Mouse (Mus musculus) hindbrain, embryonic 12.5 days (tissue): ENCODE data around the gene Fntb. TPM values are rescaled to one million over a fixed set of nuclear protein-coding genes. Genes with fewer than 3 reads are reported as not detected.

Experiments
- ATAC-seq: fragments of 200-750 bp; cut with Nextera tagmentation; 2 replicates; pipeline ENCODE4 v1.8.0; 2017; ENCODE audit warnings: moderate TSS enrichment; ENCODE audit not compliant: low FRiP score
- H3K27ac ChIP-seq: fragments of 300-500 bp; sonication (generic); 2 replicates; pipeline ENCODE4 v1.5.1; 2016; ENCODE audit warnings: mild to moderate bottlenecking
- H3K27me3 ChIP-seq: fragments of 300-500 bp; sonication (generic); 2 replicates; pipeline ENCODE4 v1.6.1; 2016; ENCODE audit warnings: mild to moderate bottlenecking
- H3K36me3 ChIP-seq: fragments of 300-500 bp; sonication (generic); 2 replicates; pipeline ENCODE4 v1.6.1; 2016; ENCODE audit warnings: mild to moderate bottlenecking
- H3K4me1 ChIP-seq: fragments of 300-500 bp; sonication (generic); 2 replicates; pipeline ENCODE4 v1.6.1; 2016
- H3K4me2 ChIP-seq: fragments of 300-500 bp; sonication (generic); replicated peaks from 2 replicates; pipeline ENCODE4 v1.6.1; 2016; ENCODE audit warnings: mild to moderate bottlenecking
- H3K4me3 ChIP-seq: fragments of 300-500 bp; sonication (generic); 2 replicates; pipeline ENCODE4 v1.5.1; 2016; ENCODE audit warnings: mild to moderate bottlenecking
- H3K9ac ChIP-seq: fragments of 300-500 bp; sonication (generic); 2 replicates; pipeline ENCODE4 v1.6.1; 2016; ENCODE audit warnings: mild to moderate bottlenecking, moderate library complexity
- H3K9me3 ChIP-seq: fragments of 300-500 bp; sonication (generic); replicated peaks from 2 replicates; pipeline ENCODE4 v1.6.1; 2016; ENCODE audit warnings: mild to moderate bottlenecking
- WGBS: fragments of 180-500 bp; shearing (Covaris S2); methylation state at CpG from one replicate; pipeline ENCODE4 v1.1.7; 2016; 5-methylcytosine and 5-hydroxymethylcytosine counted together
- polyA plus RNA-seq: library from polyadenylated mRNA; unstranded; fragments of >200 nt; fragmentation: Nextera tagmentation; extraction: Ambion mirVana; gene quantifications from 2 replicates; pipeline ENCODE4 v1.2.1, GENCODE M21; 2016

Gene Fntb
- polyA plus RNA-seq, 1 experiment from 2014 or later, result 37.0 TPM

DNA sequence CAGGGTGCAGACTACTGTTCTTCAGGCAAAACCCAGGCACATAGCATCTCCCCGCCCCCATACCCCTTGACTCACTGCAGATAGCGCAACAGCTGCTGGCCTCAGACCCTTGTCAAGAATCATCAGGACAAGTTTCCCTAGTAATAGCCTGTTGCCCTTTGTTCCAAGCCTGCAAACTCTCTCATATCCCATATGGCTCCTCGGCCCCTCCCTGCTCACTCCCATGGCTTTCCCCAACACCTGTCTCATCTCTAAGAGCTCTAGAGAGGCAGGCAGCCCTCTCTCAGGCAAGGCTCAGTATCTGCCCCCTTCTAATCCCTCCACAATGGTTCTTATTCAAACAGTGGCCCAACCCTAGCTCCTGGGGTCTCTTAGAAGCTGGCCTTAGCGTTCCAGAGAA is 55.2 kb downstream of the Fntb start:
- no peak for ATAC-seq
- H3K36me3 ChIP-seq, result no peaks in the 10 kb centered on the region
- H3K4me3 ChIP-seq, result no peak overlapping the region
- H3K9ac ChIP-seq, result 0 out of 2 replicates have a peak overlapping the region, but pooled peaks have one; percentile 89
- WGBS, result 57% methylated on average over 4 of the region's 4 CpGs
- H3K4me2 ChIP-seq, result peak overlapping the region; percentile 87
- no peaks in the 10 kb centered on the region for H3K9me3 ChIP-seq
- peaks cover 37% of the 10 kb centered on the region for H3K27me3 ChIP-seq
- no peak overlapping the region for H3K27ac ChIP-seq
- peaks cover 27% of the 10 kb centered on the region for H3K4me1 ChIP-seq

DNA sequence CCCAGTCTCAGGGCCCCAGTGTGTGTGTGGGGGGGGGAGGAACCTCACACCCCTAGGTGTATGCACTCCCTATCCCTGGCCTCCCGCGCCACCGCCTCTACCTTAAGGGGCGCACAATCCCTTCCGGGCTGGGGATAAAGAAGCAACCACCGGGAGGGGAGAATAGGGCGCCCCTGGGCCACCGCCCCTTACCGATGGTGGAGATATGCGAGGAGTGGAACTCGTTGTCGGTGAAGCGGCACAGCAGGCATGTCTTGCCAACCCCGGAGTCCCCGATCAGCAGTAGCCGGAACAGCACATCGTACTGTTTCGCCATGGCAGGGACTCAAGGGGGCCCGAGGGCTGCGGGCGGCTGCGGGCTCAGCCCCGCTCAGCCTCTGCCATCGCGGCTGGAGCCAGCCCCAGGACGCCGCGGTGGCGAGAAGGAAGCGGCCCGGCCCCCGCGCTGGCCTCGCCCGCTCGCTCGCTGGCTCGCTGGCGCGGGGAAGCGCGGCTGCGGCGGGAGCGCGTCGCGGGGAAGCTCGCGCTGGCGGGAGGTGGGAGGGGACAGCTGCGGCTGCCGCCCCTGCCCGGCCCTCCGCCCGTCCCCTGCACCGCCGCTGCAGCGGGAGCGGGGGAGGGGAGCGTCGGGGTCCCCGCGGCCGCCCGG is 56.7 kb downstream of the Fntb start:
- Histone ChIP-seq H3K4me3 (peak overlapping the region; percentile 73), H3K27ac (peak overlapping the region; percentile 84), H3K27me3 (peaks cover 37% of the 10 kb centered on the region), H3K9ac (peak overlapping the region; percentile 89), H3K4me1 (peaks cover 25% of the 10 kb centered on the region), H3K36me3 (no peaks in the 10 kb centered on the region), H3K9me3 (no peaks in the 10 kb centered on the region), H3K4me2 (peak overlapping the region; percentile 87)
- ATAC-seq, result peak; percentile 79
- under 1% methylated on average over 61 of the region's 66 CpGs for WGBS

DNA sequence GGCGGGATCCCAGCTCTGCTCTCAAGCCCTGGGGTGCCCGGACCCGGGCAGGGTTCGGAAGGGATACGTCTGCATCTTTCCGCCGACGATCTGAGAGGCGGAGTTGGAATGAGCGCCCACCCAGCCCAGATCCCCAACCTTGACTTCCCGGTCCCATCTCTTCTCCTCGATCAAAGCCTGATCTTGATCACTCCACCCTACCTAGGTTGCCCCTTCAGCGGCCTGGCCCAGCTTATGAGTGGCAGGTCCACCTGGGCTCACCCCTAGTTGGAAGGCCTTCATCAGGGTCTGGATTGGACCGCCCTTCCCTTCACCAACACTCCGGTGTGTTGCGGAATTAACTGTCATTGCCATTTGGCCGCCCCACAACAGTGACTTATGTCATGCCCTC is 57.3 kb downstream of the Fntb start, which contains the start of gene Rab15:
Gene Rab15 (minus strand): TSS at position 258 of the 391 bp plus-strand sequence.
- peak; percentile 55 for ATAC-seq
- Histone ChIP-seq H3K4me1 (peaks cover 25% of the 10 kb centered on the region), H3K4me2 (peak within 1 kb of the TSS; percentile 87), H3K9me3 (no peaks in the 10 kb centered on the region), H3K9ac (peak within 1 kb of the TSS; percentile 89), H3K27me3 (peaks cover 37% of the 10 kb centered on the region), H3K4me3 (peak within 1 kb of the TSS; percentile 73), H3K36me3 (no peaks in the 10 kb centered on the region), H3K27ac (peak within 1 kb of the TSS; percentile 84)
- 2% methylated on average over 17 of the region's 17 CpGs for WGBS

DNA sequence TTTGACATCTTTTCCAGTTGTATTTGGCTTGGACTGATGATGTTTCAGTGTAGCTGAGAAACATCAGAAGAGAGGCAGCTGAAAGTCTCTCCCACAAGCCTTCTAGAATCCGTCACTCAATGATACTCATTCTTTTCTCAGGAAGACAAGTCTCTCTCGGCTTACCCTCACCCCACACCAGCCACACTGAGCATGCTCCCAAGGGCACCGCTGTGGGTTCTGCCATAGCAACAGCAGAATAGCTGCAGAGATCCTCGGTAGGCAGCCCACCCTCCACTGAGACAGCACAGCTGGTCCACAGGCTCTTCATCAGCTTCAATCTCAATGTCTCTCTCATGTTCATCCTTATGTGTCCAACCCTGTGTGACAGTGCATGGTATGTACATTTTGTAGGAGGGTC is 59.9 kb downstream of the Fntb start:
- no peaks in the 10 kb centered on the region for H3K36me3 ChIP-seq
- H3K9ac ChIP-seq, result no peak overlapping the region
- no peak overlapping the region for H3K4me3 ChIP-seq
- H3K9me3 ChIP-seq, result no peaks in the 10 kb centered on the region
- H3K27me3 ChIP-seq, result peaks cover 37% of the 10 kb centered on the region
- ATAC-seq, result no peak
- H3K4me1 ChIP-seq, result peaks cover 20% of the 10 kb centered on the region
- H3K27ac ChIP-seq, result no peak overlapping the region
- H3K4me2 ChIP-seq, result no peak overlapping the region
- 63% methylated on average over 4 of the region's 4 CpGs for WGBS

DNA sequence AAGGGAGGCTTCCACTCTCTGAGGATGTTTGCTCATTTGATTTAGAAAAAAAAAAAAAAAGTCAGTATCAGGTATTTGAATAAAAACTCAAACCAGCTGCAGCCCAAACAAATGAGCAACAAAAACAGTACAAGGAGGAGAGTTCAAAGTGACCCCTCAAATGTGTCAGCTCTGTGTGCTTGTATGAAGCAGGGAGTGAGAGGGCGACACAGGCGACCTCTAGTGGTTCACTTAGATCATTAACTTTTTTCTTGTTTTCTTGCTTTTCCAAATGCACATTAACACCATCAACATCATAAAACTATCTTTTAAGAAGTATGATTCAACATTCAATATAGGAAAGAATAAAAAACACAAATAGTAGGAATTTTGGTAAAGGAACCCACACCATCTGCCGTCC is 67.3 kb downstream of the Fntb start:
- no peak overlapping the region for H3K4me2 ChIP-seq
- no peak for ATAC-seq
- H3K4me1 ChIP-seq, result 0 out of 2 replicates have a peak, but pooled peaks cover 2% of the 10 kb centered on the region
- no peak overlapping the region for H3K9ac ChIP-seq
- H3K36me3 ChIP-seq, result no peaks in the 10 kb centered on the region
- H3K27me3 ChIP-seq, result no peaks in the 10 kb centered on the region
- H3K4me3 ChIP-seq, result no peak overlapping the region
- no peaks in the 10 kb centered on the region for H3K9me3 ChIP-seq
- 3% methylated on average over 3 of the region's 3 CpGs for WGBS
- H3K27ac ChIP-seq, result no peak overlapping the region

DNA sequence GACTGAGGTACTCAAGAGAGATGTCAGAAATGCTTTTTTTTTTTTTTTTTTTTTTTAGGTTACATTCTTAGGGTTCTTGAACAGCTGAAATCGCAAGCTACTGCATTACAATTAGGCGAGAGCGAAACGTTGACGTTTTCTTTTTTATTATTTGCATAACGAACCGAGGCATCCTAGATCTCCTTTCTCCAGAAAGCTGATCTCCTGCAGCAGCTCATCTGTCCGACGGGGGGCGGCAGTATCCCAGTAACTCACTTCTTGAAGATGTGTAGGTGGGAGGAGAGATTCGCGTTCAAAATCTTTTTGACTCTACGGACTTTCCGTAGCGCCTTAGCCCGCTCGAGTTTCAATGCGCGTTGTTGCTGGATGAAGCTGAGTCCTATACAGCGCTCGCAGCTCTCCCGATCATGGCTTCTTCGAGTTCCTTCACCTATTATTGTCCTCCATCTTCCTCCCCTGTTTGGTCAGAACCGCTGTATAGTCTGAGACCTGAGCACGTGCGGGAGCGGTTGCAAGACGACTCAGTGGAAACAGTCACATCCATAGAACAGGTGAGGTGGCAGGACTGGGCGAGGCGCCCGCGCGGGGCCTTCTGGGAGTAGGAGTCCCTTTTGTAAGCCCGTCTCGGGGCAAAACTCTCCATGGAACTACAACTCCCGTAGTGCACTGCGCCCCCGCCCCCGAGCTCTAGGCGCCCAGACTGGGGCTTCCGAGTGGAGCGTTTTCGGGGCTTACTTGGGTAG is 71.9 kb downstream of the Fntb start:
- Histone ChIP-seq H3K9ac (peak overlapping the region; percentile 70), H3K4me2 (peak overlapping the region; percentile 54), H3K36me3 (no peaks in the 10 kb centered on the region), H3K27ac (peak overlapping the region; percentile 60; the same call in 1 of the 2 replicates), H3K9me3 (no peaks in the 10 kb centered on the region), H3K4me3 (peak overlapping the region; percentile 66), H3K4me1 (peaks cover 8% of the 10 kb centered on the region), H3K27me3 (no peaks in the 10 kb centered on the region)
- under 1% methylated on average over 43 of the region's 43 CpGs for whole genome bisulfite sequencing
- ATAC-seq, result peak; percentile 99

DNA sequence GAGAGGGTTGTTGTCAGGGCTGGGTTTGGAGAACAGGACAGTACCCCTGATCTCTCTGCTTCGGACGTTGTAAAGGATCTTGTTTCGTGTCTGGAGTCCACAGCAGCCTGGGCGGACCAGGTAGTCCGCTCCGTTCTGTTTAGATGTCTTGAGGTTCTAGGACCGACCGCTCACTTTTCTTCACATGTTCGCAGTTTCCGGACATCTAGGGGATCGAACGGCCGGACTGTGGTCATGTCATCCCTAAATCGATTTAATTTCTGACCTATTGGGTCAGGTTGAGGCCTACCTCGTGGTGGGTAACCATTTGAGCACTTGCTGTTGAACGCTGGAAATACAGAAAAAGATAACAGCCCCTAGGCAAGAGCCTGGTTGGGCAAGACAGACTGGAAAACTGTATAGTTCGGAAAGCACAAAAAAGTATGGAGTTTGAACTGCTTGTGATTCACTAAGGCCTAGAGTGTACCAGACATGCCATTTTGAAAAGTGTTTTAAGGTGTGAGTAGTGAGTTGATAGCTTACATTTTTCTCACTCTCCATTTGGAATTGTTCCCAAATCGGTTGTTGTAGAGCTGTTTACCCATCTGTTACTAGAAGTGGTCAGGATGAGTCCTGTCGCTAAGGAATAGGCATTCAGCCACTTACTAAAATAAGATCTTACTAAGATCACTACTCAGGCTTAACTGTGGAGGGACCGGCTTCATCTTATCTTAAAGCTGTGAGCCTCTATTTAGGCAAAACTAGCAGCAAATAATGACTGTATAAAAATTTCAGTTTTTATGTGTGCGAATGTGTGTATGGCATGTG is 72.7 kb downstream of the Fntb start:
- Histone ChIP-seq H3K4me1 (peaks cover 8% of the 10 kb centered on the region), H3K36me3 (no peaks in the 10 kb centered on the region), H3K9me3 (no peaks in the 10 kb centered on the region), H3K4me3 (peak overlapping the region; percentile 66), H3K9ac (peak overlapping the region; percentile 70), H3K27me3 (no peaks in the 10 kb centered on the region), H3K4me2 (peak overlapping the region; percentile 54), H3K27ac (no peak overlapping the region)
- WGBS, result 14% methylated on average over 21 of the region's 21 CpGs
- ATAC-seq, result no peak; the same call in 1 of the 2 replicates

DNA sequence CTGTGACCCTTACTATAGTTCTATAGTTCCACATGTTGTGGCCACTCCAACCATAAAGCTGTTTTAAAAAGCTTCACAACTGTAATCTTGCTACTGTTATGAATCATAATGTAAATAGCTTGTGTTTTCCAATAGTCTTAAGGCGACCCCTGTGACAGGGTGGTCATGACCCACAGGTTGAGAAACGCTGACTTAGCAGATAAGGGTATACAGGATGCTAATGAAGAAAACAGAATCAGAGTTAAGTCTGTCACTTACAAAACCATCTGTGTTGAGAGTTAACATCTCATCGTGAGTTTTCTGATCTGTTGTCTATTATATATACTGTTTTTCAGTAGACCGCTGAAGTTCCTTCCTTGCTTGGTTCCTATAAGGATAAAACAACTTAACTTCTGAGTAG is 73.9 kb downstream of the Fntb start:
- 95% methylated on average over 4 of the region's 4 CpGs for WGBS
- no peak overlapping the region for H3K9ac ChIP-seq
- ATAC-seq, result no peak

DNA sequence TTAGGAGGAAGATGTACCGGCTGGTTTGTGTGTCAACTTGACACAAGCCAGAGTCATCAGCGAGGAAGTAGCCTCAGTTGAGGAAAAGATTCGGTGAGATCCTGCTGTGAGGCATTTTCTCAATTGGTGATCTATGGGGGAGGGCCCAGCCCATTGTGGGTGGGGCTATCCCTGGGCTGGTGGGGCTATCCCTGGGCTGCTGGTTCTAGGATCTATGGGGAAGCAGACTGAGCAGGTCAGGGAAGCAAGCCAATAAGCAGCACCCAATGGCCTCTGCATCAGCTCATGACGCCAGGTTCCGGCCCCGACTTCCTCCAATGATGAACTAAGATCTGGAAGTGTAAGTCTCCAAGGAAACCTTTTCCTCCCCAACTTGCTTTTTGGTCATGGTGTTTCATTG is 74.7 kb downstream of the Fntb start:
- no peak for ATAC-seq
- 80% methylated on average over 6 of the region's 6 CpGs for WGBS

More for the DNA sequence above, 73.9 kb downstream of the Fntb start:
- no peaks in the 10 kb centered on the region for H3K27me3 ChIP-seq
- H3K27ac ChIP-seq, result no peak overlapping the region
- H3K36me3 ChIP-seq, result no peaks in the 10 kb centered on the region
- H3K4me3 ChIP-seq, result no peak overlapping the region
- no peaks in the 10 kb centered on the region for H3K9me3 ChIP-seq
- peaks cover 8% of the 10 kb centered on the region for H3K4me1 ChIP-seq
- H3K4me2 ChIP-seq, result no peak overlapping the region

DNA sequence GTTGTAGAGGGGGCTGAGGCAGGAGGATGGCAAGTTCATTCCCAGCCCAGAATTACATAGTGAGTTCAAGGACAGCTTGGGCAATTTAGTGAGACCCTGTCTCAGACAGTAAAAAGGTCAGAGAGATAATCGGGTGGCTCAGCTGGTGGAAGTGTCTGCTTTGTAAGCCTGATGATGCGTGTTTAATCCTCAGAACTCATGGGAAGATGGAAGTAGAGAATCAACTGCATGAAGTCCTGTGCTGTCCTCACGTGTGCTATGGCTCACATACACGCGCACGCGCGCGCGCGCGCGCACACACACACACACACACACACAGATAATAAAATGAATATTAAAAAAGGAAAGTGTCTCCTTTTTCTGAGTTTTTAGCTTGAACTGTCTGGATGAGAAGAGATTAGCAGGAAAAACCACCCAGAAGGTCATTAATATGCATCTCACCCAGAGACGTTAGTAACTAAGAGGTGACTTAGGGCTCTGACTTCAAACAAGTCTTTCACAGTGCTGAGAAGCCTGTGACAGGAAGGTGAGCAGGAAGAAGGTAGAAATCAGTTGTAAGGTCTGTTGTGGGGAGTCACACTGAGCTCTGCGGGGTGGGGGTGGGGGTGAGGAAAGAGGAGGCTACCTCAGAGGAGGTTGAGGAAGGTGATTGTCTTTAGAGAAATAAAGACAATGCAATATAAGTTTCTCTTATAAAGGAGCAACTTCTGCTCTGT is 79.1 kb downstream of the Fntb start:
- Histone ChIP-seq H3K9me3 (no peaks in the 10 kb centered on the region), H3K36me3 (no peaks in the 10 kb centered on the region), H3K4me1 (no peaks in the 10 kb centered on the region), H3K9ac (no peak overlapping the region), H3K4me3 (no peak overlapping the region), H3K27ac (no peak overlapping the region), H3K4me2 (no peak overlapping the region), H3K27me3 (no peaks in the 10 kb centered on the region)
- ATAC-seq, result no peak
- WGBS, result 91% methylated on average over 15 of the region's 15 CpGs

More for the DNA sequence above, 74.7 kb downstream of the Fntb start:
- H3K27ac ChIP-seq, result no peak overlapping the region
- H3K9ac ChIP-seq, result no peak overlapping the region
- H3K4me2 ChIP-seq, result no peak overlapping the region
- H3K36me3 ChIP-seq, result no peaks in the 10 kb centered on the region
- H3K9me3 ChIP-seq, result no peaks in the 10 kb centered on the region
- no peak overlapping the region for H3K4me3 ChIP-seq
- H3K4me1 ChIP-seq, result peaks cover 8% of the 10 kb centered on the region
- H3K27me3 ChIP-seq, result no peaks in the 10 kb centered on the region

DNA sequence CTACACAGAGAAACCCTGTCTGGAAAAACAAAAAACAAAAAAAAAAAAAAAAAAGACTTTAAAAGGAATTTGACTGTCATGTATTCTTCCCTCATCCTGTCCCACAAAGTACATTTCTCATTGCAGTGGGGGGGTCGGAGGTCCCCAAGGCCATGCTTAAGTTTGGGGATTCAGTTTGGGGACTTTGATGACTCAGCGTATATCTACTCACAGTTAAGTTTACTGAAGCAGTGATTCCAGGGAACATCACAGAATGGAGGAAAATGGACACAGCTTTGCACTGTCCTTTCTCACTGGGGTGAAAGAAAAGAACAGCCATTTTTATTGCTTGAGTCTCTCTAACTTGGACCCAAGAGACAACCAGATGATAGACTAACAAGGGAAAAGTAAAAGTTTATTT is 87.0 kb downstream of the Fntb start:
- no peak for ATAC-seq
- H3K9ac ChIP-seq, result no peak overlapping the region
- no peaks in the 10 kb centered on the region for H3K9me3 ChIP-seq
- WGBS, result 90% methylated on average over 2 of the region's 2 CpGs
- H3K4me1 ChIP-seq, result peaks cover 6% of the 10 kb centered on the region; the same call in 1 of the 2 replicates
- no peak overlapping the region for H3K4me3 ChIP-seq
- no peak overlapping the region for H3K27ac ChIP-seq
- no peak overlapping the region for H3K4me2 ChIP-seq
- H3K36me3 ChIP-seq, result no peaks in the 10 kb centered on the region
- H3K27me3 ChIP-seq, result no peaks in the 10 kb centered on the region
